Mouse (Mus musculus) natural killer cell, adult 2 months (primary cell): ENCODE results near the gene Sec24a.
"Not testable (repeated sequence)": the region's sequence is repeated elsewhere in the genome, so short reads cannot be mapped to it uniquely, and the experiment has no call there.

Source experiments
- DNase-seq, 2 experiments: peaks; one replicate each; pipeline ENCODE4 v3.0.0; 2022; ENCODE audit warnings: low spot score in 2 of 2

The Sec24a gene

GRCm38 (mm10) chr11:51759941-51760657 is 3.3 kb downstream of the Sec24a start:
- DNase-seq = no peak

DNA sequence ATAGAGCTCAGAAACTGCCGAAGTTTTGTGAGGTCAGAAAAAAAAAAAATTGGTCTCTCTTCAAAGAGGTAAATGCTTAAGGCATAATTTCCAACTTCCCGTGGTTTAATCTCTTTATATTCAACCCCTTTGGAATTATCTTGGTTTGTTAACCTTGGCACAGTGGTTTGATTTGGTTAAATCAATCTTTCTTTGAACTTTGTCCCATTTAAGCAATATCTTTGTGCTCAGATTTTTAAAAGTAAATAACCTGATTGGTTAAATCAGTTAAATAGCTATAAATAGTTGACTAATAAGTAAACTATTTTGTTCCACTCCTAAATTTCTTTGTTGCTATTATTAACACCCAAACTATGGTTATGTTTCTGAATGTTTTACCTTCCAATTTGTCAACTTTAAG is 4.2 kb downstream of the Sec24a start:
- no peak for DNase-seq

DNA sequence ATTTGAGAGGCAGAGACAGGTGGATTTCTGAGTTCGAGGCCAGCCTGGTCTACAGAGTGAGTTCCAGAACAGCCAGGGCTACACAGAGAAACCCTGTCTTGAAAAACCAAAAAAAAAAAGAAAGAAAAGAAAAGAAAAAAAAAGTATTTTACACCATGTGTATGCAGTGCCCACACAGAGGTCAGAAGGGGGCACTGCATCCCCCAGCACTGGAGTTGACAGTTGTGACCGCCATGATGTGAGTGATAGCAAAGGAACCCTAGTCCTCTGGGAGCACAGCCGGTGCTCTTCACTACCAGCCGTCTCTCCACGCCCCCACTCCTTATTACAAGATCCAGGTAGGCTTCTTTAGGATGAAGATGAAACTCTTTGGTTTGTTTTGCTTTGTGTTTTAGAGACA is 5.2 kb downstream of the Sec24a start:
- DNase-seq = not testable (repeated sequence)

- DNase-seq = peak in 1 of 2 experiments; percentile 10
These were observed 5.8 kb downstream of the Sec24a start for GRCm38 (mm10) chr11:51757625-51758024.

- DNase-seq = no peak
These were observed 6.4 kb downstream of the Sec24a start for GRCm38 (mm10) chr11:51757023-51757422.

DNA sequence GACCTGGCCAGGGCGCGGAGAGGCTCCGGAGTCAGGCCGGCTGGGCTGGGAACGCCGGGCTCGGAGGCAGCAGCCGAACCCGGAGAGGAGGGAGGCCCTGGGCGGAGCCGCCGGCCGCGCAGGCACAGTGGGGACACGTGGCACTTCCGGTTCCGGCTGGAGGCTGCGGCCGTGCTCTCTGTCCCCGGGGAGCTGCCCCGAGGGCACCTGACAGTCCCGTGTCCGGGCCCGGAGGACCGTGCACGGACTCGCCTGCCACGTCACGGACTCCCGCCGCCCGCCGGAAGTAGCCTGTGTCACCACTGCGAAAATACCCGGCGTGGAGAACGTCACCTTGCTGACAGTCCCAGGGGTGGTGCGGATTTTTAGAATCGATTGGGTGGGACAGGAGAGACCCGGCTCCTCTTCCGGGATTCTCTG is 7.1 kb downstream of the Sec24a start:
- peak; percentile 93 to 96 for DNase-seq

- DNase-seq = no peak
These were observed 7.7 kb downstream of the Sec24a start for GRCm38 (mm10) chr11:51755621-51756311.

DNA sequence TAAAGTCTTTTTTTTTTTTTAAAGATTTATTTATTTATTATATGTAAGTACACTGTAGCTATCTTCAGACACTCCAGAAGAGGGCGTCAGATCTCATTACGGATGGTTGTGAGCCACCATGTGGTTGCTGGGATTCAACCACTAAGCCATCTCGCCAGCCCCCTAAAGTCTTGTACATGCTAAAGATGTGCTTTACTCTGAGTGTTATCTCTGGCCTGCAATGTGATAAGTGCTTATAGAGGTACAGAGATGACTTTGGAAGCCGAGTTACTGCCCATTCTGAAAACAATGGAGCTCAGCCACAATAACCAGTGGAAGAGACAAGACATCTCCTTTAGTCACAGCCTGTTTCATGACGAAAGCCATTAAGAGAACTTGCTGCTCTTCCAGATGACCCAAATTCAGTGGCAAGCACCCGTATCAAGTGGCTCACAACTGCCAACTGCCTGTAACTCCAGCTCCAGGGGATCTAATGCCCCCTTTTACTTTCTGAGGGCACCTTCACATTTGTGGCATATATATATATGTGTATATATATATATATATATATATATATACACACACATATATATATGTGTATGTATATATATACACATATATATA is 11.7 kb downstream of the Sec24a start:
- not testable (repeated sequence) for DNase-seq

GRCm38 (mm10) chr11:51746096-51746495 is 17.3 kb downstream of the Sec24a start:
- no peak for DNase-seq

GRCm38 (mm10) chr11:51740701-51741100 is 22.7 kb downstream of the Sec24a start:
- DNase-seq = no peak

GRCm38 (mm10) chr11:51738651-51739403 is 24.6 kb downstream of the Sec24a start:
- no peak for DNase-seq

GRCm38 (mm10) chr11:51734218-51734617 is 29.2 kb downstream of the Sec24a start:
- not testable (repeated sequence) for DNase-seq

- no peak for DNase-seq
These were observed 30.6 kb downstream of the Sec24a start for GRCm38 (mm10) chr11:51732883-51733282.

DNA sequence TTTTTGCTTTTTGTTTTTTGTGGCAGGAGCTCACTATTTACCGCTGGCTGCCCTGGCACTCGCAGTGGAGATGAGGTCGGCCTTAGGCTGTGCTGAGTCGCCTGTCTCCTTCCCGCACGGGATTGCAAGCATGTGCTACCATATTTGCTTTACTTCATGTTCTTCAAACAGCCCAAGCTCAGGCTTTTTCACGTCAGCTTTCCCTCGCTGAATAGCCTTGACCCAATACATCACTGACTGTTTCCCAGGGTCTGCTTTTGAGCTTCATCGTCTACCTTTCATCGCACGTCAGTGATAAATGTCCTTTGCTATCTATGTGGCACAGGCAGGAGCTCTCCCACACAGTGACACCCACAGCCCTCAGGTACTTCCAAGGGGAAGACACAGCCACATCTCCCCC is 42.4 kb downstream of the Sec24a start:
- DNase-seq = no peak

- no peak for DNase-seq
These were observed 56.4 kb downstream of the Sec24a start for GRCm38 (mm10) chr11:51707080-51707479.

DNA sequence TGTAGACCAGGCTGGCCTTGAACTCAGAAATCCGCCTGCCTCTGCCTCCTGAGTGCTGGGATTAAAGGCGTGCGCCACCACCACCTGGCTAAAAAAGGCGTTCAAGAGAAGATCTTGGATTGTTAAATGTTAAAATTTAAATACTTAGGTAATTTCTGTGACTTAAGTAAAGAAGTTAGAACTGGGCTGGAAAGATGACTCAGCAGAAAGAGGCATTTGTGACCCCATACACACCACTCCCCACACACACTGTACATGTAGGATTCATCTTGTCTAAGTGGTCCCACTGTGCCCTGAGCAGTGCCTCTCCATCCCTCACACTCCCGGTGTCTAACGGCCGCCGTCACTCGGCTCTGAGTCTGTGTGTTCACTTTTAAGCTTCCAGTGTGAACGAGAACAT is 57.0 kb downstream of the Sec24a start:
- DNase-seq = no peak

DNA sequence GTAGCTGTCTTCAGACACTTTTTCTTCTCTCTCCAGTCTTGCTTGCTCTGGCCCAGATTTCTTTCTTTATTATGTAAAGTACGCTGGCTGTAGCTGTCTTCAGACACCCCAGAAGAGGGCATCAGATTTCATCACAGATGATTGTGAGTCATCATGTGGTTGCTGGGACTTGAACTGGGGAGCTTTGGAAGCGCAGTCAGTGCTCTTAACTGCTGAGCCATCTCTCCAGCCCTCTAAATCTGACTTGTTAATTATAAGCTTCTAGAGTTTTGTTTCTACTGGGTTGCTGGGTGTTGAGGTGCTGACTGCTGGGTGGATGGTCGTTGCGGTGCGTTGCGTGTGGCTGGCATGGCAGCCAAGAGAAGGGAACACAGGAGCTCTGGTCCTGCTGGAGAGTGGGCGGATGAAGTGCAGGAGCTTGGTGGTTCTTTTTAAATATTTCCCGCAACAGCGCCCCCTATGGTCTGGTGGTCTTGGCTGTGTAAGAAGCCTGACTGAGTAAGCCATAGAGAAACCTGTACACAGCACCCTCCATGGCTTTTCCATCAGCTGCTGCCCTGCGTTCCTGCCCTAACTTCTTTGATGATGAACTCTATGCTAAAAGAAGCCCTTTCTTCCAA is 59.9 kb downstream of the Sec24a start:
- peak; percentile 27 to 56 for DNase-seq

DNA sequence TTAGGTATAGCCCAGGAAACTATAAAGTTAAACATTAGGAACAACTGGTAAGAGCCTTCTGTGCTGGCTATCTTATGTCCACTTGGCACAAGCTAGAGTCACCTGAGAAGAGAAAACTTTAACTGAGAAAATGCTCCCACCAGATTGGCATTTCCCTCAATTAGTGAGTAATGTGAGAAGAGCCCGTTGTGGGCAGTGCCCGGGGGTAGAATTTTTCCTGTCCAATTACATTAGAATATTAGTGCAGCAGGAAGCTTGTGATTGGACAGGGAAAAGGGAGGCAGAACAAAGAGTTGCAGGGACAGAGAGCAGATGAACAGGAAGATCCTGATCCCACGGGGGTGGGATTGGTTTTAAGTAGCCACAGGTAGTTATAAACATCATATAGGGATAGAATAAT is 60.6 kb downstream of the Sec24a start:
- DNase-seq = no peak

DNA sequence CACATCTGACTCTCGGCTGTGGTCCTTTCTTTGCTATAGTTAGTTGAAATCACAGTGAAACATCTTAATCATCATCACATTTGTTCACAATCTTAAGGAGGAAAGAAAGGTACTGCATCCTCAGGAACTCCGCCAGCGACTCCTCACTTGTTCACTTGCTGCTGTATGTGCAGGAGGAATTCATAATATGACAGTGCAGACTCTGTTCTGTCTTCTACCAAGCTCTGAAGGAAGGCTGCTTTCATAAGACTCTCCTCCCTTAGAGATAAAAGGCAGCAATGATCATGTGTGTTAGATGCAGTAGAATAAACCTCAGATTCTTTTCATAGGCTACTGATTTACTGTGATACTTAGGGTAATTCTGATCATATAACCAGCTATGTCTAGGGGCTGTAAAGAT is 68.5 kb downstream of the Sec24a start:
- no peak for DNase-seq

DNA sequence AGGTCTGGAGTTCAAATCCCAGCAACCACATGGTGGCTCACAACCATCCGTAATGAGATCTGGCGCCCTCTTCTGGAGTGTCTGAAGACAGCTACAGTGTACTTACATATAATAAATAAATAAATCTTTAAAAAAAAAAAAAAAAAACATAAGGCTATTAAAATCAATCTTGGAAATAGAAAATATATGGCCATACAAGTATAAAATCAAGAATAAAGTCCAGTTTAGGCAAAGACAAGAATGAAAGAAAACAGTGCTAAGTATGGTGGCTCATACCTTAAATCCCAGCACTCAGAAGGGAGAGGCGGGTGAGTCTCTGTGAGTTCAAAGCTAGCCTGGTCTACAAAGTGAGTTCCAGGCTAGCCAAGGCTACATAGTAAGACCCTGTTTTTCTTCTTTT is 72.8 kb downstream of the Sec24a start:
- not testable (repeated sequence) for DNase-seq

- DNase-seq = no peak
These were observed 74.1 kb downstream of the Sec24a start for GRCm38 (mm10) chr11:51689343-51689742.
